Mouse (Mus musculus): ENCODE data around the gene Drc1. TPM values are rescaled to one million over a fixed set of nuclear protein-coding genes. Genes with fewer than 3 reads are reported as not detected.

The Drc1 gene
- polyA plus RNA-seq, 1 experiment from 2014 or later, result 1.7 TPM

- no peak for DNase-seq (ENCODE audit: low spot score)
- 54% methylated on average over 2 of the region's 2 CpGs for WGBS
- Histone ChIP-seq H3K9ac (ENCODE audit: low read depth, low read length) (no peak overlapping the region), H3K27me3 (replicated peaks; ENCODE audit: control insufficient read depth, insufficient read depth, low read length) (peaks cover 2% of the 10 kb centered on the region; the same call in 1 of the 2 replicates), H3K9me3 (ENCODE audit: control insufficient read depth, low read length) (no peaks in the 10 kb centered on the region), H3K36me3 (ENCODE audit: control insufficient read depth, insufficient read depth, low read length) (no peaks in the 10 kb centered on the region), H3K4me3 (ENCODE audit: low read depth, low read length) (no peak overlapping the region), H3K4me1 (replicated peaks; ENCODE audit: control insufficient read depth, insufficient read depth, low read length) (no peaks in the 10 kb centered on the region), H3K27ac (ENCODE audit: low read depth, low read length) (no peak overlapping the region), H3K4me2 (no peak overlapping the region)
- ATAC-seq (replicated peaks; ENCODE audit: low FRiP score), result no peak
These were observed 134.2 kb downstream of the Drc1 start for GRCm38 (mm10) chr5:30415381-30415780.

DNA sequence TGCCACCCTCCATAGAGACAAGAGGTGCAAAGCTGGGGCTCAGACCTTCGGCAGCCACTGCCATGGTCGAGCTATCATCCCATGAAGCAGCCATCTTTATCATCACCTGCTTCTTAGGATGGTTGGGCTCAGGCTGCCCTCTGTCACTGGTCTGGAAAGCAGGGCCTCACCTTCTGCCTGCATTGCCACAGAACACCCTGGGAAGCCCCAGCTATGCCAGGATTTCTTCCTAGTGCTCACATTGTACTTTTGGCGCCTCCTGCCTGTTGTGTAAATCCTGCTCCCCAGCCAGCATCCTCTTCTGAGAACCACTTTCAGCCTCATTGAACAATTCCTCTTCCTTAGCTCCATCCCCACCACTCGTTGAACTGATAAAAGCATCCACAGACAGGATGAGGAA is 134.7 kb downstream of the Drc1 start:
- H3K27ac ChIP-seq (ENCODE audit: low read depth, low read length), result no peak overlapping the region
- no peak overlapping the region for H3K9ac ChIP-seq (ENCODE audit: low read depth, low read length)
- H3K4me3 ChIP-seq (ENCODE audit: low read depth, low read length), result no peak overlapping the region
- DNase-seq (ENCODE audit: low spot score) (no peak), ATAC-seq (replicated peaks; ENCODE audit: low FRiP score) (no peak)
- H3K9me3 ChIP-seq (ENCODE audit: control insufficient read depth, low read length), result no peaks in the 10 kb centered on the region
- H3K4me1 ChIP-seq (replicated peaks; ENCODE audit: control insufficient read depth, insufficient read depth, low read length), result no peaks in the 10 kb centered on the region
- no peak overlapping the region for H3K4me2 ChIP-seq
- H3K36me3 ChIP-seq (ENCODE audit: control insufficient read depth, insufficient read depth, low read length), result no peaks in the 10 kb centered on the region
- peaks cover 2% of the 10 kb centered on the region; the same call in 1 of the 2 replicates for H3K27me3 ChIP-seq (replicated peaks; ENCODE audit: control insufficient read depth, insufficient read depth, low read length)
- 57% methylated on average over 4 of the region's 4 CpGs for WGBS

Other genes starting within 250 kb of the Drc1 start
- 344 and 357 TPM in 2 replicates for gene Tyms, start 207.8 kb upstream of the Drc1 start, polyA plus RNA-seq (2014; fragmentation: Nextera tagmentation; extraction: Ambion mirVana)
- gene Garem2, start 176.2 kb upstream of the Drc1 start, polyA plus RNA-seq (2014; fragmentation: Nextera tagmentation; extraction: Ambion mirVana), result 0.18 and 0.35 TPM in 2 replicates
- gene 3110082J24Rik, start 175.3 kb upstream of the Drc1 start, polyA plus RNA-seq (2014; fragmentation: Nextera tagmentation; extraction: Ambion mirVana), result not detected in 2 replicates
- 122 and 128 TPM in 2 replicates for gene Hadha, start 126.2 kb upstream of the Drc1 start, polyA plus RNA-seq (2014; fragmentation: Nextera tagmentation; extraction: Ambion mirVana)
- gene Hadhb, start 126.1 kb upstream of the Drc1 start, polyA plus RNA-seq (2014; fragmentation: Nextera tagmentation; extraction: Ambion mirVana), result 145 and 167 TPM in 2 replicates
- gene Adgrf3, start 75.7 kb upstream of the Drc1 start, polyA plus RNA-seq (2014; fragmentation: Nextera tagmentation; extraction: Ambion mirVana), result not detected in 2 replicates
- 28.2 and 31.3 TPM in 2 replicates for gene Selenoi, start 48.8 kb upstream of the Drc1 start, polyA plus RNA-seq (2014; fragmentation: Nextera tagmentation; extraction: Ambion mirVana)
- 0.05 and 0.18 TPM in 2 replicates for gene Otof, start 180.5 kb downstream of the Drc1 start, polyA plus RNA-seq (2014; fragmentation: Nextera tagmentation; extraction: Ambion mirVana)
- not detected in 2 replicates for gene 1700001C02Rik, start 184.7 kb downstream of the Drc1 start, polyA plus RNA-seq (2014; fragmentation: Nextera tagmentation; extraction: Ambion mirVana)

All from liver, embryonic 11.5 days (tissue).